Mouse (Mus musculus) layer of hippocampus, postnatal 10 days (tissue): ENCODE data around the gene Olfr373. TPM values are rescaled to one million over a fixed set of nuclear protein-coding genes. Genes with fewer than 3 reads are reported as not detected.
A peak's percentile ranks its signal among the peaks of the same experiment; 100 is the strongest.

Source experiments
- DNase-seq, 2 experiments: peaks; one replicate each; pipeline ENCODE4 v3.0.0; 2021; ENCODE audit warnings: low spot score in 2 of 2
- total RNA-seq, 2 experiments: library from RNA; stranded (reverse); gene quantifications; 2 replicates each; pipeline ENCODE4 v1.2.3; 2021

The Olfr373 gene
- total RNA-seq, 2 experiments from 2014 or later = not detected

DNA sequence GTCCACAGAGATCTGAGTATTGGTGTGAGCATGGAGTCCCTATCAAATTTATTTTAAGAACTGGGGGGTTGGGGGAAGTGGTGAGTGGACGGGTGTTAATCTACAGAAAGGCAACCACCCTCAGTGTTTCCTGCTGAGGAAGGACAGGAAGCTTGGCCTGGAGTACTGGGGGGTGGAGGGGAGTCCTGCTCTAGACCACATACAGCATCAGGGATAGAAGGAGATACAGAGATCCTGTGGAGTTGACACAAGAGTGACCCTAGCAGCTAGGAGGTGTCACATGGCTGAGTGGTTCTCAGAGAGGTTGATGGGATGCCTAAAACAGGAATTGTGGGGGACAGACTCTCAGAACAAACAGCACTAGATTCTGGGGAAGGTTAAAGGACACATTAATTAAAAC is 50.5 kb downstream of the Olfr373 start:
- no peak for DNase-seq

DNA sequence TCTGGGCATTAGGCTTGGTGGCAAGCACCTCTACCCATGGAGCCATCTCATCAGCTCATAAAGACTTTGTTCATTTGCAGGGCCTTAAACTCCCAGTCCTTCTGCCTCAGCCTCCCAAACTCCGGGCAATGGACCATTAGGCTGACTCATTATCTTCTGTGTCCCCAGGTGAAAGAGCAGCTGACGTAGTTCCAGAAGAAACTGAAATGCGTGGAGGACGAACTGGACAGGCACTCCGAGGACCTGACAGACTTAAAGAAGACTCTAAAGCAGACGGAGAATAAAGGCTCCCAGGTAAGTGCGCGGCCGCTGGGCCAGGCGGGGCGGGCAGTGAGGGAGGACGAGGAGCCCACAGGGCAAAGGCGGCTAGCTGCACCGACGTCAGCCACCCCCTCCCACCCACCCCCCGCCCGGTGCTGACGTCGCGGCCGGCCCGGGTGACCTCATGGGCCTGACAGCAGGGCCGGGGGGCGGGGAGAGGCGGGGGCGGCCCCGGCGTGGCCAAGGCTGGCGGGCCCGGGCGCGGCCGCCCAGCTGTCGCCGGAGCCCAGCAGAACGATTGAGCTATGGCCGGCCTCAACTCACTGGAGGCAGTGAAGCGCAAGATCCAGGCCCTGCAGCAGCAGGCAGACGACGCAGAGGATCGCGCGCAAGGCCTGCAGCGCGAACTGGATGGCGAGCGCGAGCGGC is 51.9 kb downstream of the Olfr373 start, which contains the start of gene Tpm4:
Gene Tpm4, plus strand, starts transcription at position 220 of the 690 bp plus-strand sequence.
- peak in 1 of 2 experiments; percentile 25 for DNase-seq

DNA sequence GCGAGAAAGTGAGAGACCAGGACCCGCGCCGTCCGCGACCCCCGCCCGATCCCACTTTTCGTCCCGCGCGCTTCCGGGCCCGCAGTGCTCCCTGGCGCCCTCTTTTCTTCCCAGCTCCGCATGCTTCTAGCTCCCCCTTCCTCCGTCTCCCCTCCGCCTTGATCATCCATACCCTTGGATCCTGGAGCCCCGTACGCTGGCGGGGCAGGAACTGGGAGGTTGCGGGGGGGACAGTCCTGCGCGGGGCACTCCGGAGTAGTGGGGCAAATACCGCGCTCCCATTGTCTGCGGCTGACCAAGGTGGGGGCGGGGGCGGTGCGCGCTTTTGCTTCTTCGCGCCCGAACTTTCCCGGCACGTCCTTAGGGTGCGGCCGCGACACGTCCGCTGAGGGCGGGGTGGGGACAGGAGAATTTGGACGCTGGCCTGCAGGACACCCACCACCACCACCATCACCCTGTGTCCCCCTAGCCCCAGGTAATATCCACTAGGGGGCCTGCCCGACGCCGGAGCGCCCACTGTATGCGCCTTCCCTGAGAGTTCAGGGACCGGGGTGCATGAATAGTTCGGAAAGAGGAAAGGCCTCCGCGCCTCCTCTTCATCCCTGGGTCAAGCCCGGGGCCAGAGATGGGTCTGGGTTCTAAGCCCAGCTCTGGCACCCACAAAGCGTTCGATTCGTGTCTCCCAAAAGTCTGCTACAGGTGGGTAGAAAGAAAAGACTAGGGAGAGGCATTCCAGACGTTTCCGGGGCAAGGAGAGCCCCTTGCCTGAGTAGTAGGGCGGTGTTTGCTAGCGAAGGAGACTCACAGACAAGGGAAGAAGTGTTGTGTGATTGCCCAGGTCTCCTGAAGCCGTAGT is 52.7 kb downstream of the Olfr373 start:
- DNase-seq = peak; percentile 41 to 55

DNA sequence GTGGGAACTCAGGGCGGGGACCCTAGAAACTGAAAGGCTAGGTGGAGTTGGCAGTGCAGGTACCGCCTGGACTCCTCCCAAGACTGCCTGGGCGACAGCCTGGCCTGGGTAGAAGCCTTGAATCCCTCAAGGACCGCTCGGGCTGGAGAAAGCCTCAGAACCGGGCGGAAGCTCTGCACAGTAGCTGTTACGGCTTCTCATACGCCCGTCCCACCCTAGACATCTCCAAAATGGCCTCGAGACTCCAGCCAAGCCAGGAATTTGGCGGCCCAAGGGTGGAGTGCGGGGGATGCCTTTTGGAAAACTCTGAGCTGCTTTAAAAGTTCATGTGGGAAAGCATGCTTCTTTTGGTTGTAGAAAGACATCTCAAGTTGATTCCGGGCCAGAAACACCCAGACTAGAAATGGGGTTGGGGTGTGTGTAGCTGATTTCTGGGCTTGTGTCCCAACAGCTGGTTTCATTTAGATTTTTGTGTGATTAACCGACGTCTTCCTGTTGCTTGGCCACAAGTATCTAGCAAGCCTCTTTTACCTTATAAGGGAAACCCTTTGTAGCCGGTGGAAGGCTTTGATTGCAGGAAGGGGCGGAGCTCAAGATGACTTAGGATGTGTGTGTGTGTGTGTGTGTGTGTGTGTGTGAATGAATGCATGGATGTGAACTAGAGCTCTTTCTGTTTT is 53.5 kb downstream of the Olfr373 start:
- DNase-seq = peak; percentile 26 to 32

DNA sequence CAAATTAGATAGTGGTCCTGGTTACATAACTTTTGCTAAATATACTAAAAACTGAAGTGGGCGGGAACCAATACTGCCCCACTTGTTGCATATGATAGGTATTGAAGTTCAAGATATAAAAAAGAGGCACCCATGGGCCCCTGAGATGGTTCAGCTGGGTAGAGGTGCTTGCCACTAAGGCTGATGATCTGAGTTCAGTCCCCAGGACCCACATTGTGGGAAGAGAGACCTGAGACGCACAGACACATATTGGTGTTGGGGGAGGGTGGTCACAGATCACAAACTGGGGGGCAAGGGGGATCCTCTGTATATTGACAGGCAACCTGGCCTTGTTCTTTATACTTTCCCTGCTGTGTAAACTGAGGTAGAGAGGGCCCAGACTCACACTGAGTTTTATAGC is 54.5 kb downstream of the Olfr373 start:
- no peak for DNase-seq

DNA sequence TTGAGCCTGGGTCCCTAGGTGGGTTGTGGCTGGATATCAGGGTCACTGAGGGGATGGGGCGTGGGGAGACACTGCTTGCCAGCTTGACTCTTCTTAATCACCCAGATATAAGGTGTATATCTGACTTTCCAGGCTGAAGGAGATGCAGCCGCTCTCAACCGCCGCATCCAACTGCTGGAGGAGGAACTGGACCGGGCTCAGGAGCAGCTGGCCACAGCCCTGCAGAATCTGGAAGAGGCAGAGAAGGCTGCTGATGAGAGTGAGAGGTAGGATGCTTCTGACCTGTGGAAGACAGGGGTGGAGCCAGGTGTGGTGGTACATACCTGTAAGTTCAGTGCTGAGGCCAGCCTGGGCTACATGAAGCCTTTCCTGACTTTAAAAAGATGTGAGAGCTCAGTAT is 55.5 kb downstream of the Olfr373 start:
- DNase-seq = no peak

DNA sequence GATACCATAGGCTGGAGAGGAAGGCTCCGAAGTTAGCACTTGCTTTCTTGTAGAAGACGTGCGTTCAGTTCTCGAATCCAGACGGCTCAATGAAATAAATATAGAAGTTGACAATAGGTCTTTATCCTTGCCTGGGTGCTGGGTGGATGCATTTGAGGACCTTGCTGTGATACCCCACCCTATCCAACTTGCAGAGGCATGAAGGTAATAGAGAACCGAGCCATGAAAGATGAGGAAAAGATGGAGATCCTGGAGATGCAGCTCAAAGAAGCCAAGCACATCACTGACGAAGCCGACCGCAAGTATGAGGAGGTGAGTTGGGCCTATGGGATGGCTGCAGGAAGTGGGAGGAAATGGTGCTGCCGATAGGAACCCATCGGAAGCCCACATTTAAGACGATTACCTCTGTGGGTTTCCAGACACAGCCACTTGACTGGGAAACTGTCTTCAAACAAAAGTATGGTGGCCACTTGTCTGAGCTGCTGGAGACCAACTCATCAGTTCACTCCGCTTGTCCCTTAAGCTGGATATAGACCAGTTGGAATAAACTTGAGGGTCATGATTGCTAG is 60.4 kb downstream of the Olfr373 start:
- DNase-seq = no peak

DNA sequence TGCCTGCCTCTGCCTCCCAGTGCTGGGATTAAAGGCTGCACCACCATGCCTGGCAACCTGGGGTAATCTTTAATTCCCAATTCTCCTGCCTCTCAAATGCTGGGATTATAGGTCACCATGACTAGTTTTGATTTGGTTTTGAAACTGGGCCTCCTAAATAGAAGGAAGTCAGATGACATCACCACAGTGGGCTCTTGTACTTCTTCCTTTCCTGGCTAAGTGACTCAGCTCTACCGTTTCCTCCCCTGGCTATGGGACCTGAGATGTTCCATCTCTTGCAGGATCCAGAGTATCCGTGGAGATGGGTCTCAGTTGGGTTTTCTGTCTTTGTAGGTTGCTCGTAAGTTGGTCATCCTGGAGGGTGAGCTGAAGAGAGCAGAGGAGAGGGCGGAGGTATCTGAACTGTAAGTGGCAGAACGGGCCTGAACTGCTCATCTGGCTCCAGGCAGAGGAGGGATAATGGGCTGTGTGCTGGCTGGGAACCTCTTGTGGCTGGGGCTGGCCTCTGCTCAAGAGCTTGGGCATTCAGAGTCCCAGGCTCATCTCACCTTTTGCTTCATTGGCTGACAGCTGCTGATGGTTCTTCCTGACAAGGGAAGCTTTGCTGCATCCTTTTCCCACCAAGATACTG is 61.5 kb downstream of the Olfr373 start:
- DNase-seq = no peak

DNA sequence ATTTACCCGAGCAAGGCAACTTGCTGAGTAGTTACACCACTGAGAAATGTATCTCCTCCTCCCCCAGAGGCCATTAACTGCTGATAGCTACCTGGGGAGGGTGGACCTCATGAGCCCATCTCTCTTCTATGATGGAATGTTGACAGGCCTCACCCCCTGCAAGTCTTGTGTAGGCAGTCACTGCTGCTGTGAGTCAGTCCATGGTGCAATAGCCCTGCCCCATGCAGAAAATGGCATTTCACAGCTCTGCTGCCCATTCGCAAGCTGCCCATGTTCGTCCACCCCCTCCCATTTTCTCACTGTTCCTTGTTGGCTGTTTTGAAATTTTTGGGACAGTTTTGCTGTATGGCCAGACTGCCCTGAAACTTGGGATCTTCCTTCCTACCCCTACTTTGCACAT is 62.5 kb downstream of the Olfr373 start:
- DNase-seq = no peak

DNA sequence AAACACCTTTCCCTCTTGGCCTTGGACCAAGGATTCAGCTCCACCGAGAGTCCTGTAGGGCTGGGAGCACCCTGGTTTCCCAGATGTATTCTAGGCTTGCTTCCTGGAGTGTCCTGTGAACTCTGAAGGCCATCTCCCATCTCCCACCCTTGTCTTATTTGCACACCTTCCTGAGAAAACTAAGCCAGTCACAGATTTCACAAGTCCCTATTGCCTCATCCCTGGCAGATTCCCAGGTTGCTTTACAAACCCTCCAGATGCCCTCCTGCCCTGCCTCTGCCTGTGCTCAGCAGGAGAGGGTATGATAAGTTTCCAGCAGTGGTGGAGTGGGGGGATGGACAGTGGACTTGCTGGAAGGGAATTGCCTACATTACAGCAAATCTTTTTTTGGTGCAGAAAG is 63.1 kb downstream of the Olfr373 start:
- no peak for DNase-seq

DNA sequence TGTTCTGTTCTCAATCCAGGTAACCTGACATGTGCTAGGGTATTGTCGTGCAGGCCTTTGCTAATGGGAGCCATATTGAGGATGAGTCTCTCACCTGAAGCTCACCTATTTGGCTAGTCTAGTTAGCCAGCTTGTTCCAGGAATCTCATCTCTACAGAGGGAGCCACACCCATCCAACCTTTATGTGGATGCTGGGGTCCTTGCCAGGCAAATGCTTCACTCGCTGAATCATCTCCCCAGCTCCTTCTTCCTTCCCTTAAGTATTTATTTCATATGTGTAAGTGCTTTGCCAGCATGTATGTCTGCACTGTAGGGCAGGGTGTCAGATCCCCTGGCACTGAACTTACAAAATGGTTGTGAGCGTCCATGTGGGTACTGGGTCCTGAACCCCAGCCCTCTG is 63.6 kb downstream of the Olfr373 start:
- DNase-seq = no peak

DNA sequence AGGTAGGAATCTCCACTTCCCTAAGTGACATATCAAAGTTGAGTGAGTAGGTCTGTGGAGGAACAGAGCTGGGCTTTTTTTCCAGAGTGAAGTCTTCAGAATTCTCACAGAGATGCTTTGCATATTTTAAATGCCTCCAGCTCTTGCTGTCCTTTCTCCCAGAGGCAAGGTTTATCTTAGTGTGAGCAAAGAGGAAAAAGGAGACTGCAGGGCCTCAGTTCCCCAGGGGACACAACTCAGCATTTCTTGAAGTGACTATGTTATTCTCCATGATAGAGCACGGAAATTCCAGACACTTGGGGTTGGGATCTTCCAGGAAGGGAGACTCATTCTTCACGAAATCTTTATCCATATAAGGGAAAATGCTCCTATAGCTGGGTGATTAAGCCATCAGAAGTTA is 64.3 kb downstream of the Olfr373 start:
- no peak for DNase-seq

DNA sequence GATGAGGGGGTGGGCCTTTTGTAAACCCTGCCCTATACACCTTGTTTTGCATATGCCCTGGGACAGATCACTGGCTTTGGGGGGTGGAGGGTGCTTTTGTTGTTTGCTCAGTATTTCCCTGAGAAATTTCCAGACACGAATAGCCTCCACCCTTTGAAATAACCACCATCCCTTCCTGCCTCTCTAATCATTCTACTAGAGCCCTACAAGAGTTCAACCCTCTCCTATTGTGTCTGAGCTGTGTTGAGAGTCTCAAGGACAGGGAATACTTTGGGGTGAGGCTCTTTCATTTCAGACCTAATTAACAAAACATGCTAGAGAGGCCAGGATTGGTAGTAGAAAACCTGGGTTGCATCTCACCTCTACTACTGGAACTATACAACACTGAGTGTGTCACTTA is 66.1 kb downstream of the Olfr373 start:
- DNase-seq = no peak

DNA sequence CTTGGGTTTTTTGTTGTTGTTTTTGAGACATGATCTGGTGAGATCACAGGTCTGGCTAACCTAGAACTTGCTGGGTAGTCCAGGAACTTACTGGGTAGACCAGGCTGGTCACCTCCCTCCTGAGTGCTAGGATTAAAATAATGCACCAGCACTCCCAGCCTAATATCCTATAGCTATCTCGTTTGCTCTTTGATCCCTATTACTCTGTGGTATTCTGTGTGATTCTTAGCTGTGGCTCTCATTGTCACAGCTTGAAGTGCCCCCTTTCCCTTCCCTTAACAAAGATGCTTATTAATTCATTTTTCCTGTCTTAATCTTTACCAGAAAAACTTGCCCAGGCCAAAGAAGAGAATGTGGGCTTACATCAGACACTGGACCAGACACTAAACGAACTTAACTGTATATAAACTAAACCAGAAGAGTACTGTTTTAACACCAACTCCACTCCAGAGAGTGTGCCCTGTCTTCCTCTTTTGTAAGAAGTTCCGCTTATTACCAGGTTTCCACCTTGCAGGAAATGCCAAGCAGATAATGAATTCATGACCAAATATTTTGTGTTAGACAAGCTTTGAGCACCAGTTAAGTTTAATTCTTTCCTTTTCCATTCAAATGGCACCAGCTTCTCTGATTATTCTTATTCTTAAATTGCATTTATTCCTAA is 68.6 kb downstream of the Olfr373 start:
- no peak for DNase-seq

Other genes starting within 250 kb of the Olfr373 start
- gene Zfp709, start 201.2 kb upstream of the Olfr373 start, total RNA-seq = 10 to 100 TPM; 10.4 to 12.3 TPM
- gene Zfp882, start 174.6 kb upstream of the Olfr373 start, total RNA-seq = 10 to 100 TPM; 13.0 to 15.2 TPM
- 10 to 100 TPM; 27.9 to 28.2 TPM for gene Zfp617, start 174.5 kb upstream of the Olfr373 start, total RNA-seq
- 10 to 100 TPM; 16.1 to 17.7 TPM for gene Zfp961, start 132.1 kb upstream of the Olfr373 start, total RNA-seq
- not detected for gene Cyp4f18, start 73.6 kb upstream of the Olfr373 start, total RNA-seq
- gene Olfr372, start 42.0 kb upstream of the Olfr373 start, total RNA-seq = not detected
- not detected for gene Olfr374, start 23.9 kb downstream of the Olfr373 start, total RNA-seq
- 10 to 100 TPM; 52.7 to 57.9 TPM for gene Tpm4, start 51.8 kb downstream of the Olfr373 start, total RNA-seq
- 10 to 100 TPM; 38.0 to 50.9 TPM for gene Rab8a, start 78.0 kb downstream of the Olfr373 start, total RNA-seq
- under 1 TPM in 1 of 2 experiments, not detected in 1; 0.27 TPM for gene Hsh2d, start 106.5 kb downstream of the Olfr373 start, total RNA-seq
- not detected for gene Cib3, start 129.7 kb downstream of the Olfr373 start, total RNA-seq
- gene Gm11034, start 130.5 kb downstream of the Olfr373 start, total RNA-seq = not detected
- 10 to 100 TPM; 62.5 to 65.8 TPM for gene Fam32a, start 136.6 kb downstream of the Olfr373 start, total RNA-seq
- gene Ap1m1, start 156.8 kb downstream of the Olfr373 start, total RNA-seq = 100 to 1,000 TPM; 108 to 109 TPM
- 10 to 100 TPM; 10.9 to 15.9 TPM for gene Gm10282, start 222.1 kb downstream of the Olfr373 start, total RNA-seq
- 10 to 100 TPM; 19.5 to 21.4 TPM for gene Klf2, start 235.9 kb downstream of the Olfr373 start, total RNA-seq